Mouse (Mus musculus) frontal cortex, postnatal 10 days (tissue): ENCODE data around the gene Wdr5.
"Not testable (repeated sequence)": the region's sequence is repeated elsewhere in the genome, so short reads cannot be mapped to it uniquely, and the experiment has no call there.

Source experiments
- DNase-seq, 2 experiments: peaks; one replicate each; pipeline ENCODE4 v3.0.0; 2022; ENCODE audit warnings: low spot score in 2 of 2, mixed read lengths in 1 of 2

Gene Wdr5

DNA sequence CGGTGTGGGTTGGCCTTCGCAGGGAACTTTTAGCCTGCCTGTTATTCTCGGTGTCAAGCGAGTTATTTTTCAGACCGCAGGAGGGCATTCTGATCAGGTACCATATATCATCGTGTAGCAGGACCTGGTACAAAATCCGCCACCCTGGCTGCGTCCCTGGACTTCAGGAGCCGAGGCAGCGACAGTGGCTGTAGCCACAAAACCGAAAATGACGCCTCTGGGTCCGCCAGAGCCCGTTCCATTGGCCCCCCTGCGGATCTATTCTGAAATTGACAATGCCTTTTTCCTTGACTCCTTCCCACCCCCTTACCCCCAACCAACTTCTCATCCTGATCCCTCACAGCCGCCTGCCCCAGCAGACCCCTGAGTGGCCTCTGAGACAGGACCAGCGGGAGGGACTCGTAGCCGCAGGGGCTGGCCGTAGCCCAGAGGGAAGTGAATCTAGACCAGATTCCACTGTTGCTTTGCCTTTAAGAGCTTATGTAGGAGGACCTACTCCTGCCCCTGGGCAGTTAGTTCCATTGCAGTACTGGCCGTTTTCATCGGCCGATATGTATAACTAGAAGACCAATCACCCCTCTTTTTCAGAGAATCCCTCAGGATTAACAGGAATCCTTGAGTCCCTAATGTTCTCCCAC lies 18.4 kb upstream of the Wdr5 start:
- no peak for DNase-seq

DNA sequence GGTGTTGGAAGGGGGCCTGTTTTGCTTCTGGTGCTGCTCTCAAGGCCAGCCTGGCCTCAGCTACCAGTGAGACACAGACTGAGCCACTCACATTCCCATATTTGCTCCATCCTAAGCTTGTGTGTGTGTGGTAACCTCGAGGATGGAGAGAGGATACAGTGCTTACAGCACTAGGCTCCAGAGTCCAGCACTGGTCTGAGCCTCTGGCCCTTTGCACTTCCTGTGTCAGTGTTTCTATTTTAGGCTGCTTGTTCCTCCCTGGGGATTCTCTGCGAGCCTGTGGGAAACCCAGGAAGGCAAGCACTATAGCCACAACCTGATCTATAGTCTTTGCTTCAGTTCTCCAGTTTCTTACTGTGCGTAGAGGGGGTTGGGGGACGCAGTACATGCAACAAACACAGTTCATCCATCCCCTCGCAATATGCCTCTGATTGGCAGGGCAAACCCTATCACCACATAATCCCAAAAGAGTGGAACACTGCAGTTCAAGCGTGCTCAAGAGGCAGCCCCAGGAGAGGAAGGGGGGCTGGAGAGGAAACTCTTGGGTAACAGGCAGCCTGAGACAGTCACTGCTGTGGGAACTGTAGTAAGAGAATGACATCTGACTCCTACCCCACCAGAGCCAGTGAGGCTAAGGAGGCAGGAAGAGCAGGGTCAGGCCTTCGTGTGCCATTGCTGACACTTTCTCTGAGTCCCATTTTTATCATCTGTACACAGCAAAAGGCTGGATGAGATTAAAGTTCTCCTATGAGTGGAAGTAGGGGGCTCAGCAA lies 10.7 kb upstream of the Wdr5 start:
- no peak for DNase-seq

GRCm38 (mm10) chr2:27505539-27505938 lies 9.4 kb upstream of the Wdr5 start:
- DNase-seq = no peak

GRCm38 (mm10) chr2:27506658-27507057 lies 8.3 kb upstream of the Wdr5 start:
- DNase-seq = not testable (repeated sequence)

DNA sequence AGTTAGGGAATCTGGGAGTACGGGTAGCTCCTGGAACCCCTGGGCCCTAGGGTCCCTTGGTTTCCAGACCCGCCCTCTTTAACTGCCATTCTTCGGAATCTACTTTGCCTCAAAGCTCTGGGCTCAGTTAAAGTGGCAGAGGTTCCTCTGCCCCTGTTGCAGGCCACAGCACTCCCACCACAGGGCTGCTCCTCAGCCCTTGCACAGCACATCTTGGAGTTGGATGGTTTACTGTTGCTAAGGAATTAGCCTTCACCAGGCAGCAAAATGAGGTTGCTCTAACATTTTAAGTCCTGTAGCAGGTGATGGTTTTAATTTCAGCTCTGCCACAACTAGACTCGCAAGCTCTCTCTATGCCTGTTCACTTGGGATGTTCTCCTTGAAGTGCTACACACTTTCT lies 7.4 kb upstream of the Wdr5 start, which contains the start of gene Brd3:
TSS of gene Brd3 (minus strand) at position 101 of the 400 bp plus-strand sequence.
- DNase-seq = no peak

GRCm38 (mm10) chr2:27510706-27511105 lies 4.3 kb upstream of the Wdr5 start:
- no peak for DNase-seq

DNA sequence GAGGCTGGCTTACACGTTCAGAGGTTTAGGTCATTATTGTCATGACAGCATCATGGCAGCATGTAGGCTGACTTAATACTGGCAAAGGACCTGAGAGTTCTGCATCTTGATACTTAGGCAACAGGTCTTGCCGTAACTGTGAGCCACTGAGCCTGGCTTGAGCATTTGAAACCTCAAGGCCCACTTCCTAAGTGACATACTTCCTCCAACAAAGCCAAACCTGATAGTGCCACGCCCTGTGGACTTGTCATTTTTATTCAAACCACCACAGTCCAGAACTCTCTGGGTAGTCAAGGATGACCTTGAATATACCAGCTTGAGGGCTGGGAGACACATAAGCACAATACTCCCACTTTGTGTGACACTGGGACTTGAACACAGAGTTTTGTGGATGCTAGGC lies 2.0 kb upstream of the Wdr5 start:
- no peak for DNase-seq

DNA sequence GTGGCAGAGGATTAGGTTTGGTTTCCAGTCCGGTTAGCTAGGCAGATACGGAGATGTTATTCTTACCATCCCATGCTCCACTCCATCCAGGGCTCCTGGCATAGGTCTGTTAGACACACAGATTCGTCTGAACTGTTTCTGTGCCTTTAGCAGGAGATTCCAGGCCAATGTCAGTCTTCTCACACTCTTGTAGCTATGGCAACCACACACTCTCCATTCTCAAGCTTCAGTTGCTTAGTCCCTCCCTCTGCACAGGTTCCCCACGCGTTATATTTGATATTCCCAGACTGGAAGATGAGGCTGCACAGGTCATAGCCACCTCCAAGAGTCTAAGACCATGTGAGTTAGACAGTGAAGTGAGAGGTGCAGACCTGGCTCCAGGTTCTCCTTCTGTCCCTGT lies 1.1 kb upstream of the Wdr5 start:
- DNase-seq = no peak

DNA sequence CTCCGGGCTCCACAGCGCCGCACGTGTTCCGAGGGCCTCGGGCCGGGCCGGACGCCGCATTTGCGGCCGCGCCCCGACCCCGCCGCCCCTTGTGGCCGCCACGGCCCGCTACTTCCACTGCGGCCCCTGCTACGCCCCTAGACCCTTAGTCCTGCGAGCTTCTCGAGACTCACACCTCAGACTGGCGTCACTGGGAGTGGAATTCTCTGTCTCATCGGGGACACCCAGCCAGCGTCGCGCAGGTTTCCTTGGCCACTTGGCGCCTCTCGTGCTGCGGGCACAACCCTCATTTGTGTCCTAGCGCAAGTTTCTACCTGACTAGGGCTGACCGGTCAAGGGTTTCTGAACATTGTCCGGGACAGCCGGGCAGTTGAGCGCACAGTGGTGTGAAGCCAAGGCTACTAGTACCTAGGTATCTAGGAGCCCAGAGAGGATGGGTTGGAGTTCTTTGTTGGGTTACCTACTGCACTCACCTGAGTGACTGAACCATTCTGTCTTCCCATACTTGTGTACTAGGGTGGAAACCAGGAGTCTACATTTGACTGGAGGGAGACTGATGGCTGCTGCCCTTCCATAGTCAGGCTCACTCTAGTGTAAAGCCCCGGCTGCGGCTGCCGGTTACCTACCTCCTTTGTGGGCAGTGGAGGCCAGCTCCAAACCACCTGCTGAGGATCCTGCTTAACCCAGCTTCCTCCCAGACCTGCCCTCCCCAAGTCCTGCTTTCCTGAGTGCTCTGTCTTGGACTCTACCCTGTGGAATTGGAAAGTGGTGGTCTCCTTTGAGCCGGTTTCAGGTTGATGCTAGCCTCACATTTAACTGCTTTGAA lies 597 bp downstream of the Wdr5 start:
- peak in 1 of 2 experiments; percentile 19 for DNase-seq

DNA sequence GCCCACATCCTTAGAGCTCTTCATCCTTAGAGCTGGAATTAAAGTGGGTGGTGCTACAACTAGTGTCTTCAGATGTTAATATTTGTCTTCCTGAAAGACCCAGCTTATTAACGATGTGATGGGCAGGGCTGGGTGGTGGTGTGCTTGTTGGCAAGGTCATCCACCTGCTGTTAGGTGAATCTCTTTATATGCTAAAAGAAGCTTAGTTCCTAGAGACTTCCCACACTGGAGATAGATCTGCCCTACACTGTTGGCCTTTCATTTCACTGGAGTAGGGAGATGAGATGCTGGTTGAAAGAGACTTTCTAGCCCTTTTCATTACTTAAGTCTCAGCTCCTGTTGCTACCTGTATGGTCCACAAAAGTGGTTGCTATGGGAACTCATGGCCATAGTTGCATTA lies 1.3 kb downstream of the Wdr5 start:
- no peak for DNase-seq

- DNase-seq = no peak
These were observed 3.3 kb downstream of the Wdr5 start for GRCm38 (mm10) chr2:27518283-27518682.

DNA sequence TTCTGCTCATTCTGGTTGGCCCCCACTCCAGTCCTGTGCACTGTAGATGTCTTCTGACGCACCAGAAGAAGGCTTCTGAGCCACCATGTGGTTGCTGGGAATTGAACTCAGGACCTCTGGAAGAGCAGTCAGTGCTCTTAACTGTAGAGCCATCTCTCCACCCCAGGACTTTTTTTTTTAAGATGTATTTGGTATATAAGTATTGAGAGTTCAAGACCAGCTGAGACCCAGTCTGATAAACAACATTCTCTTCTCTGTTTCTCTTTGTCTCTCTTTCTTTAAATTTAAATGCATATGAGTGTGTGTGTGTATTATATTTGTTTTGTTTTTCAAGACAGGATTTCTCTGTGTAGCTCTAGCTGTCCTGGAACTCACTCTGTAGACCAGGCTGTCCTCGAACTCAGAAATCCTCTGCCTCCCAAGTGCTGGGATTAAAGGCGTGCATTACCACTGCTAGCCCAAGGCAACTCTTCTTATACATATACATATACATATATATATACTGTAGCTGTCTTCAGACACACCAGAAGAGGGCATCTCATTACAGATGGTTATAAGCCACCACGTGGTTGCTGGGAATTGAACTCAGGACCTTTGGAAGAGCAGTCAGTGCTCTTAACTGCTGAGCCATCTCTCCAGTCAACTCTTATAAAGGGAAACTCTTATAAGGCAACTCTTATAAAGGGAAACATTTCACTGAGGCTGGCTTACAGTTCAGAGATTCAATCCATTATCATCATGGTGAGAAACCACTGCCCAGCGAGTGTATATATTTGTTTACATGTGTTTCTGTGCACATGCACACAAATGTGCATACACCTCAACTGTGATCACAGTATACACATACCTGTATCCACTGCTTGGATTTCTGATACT lies 23.7 kb downstream of the Wdr5 start:
- not testable (repeated sequence) for DNase-seq

DNA sequence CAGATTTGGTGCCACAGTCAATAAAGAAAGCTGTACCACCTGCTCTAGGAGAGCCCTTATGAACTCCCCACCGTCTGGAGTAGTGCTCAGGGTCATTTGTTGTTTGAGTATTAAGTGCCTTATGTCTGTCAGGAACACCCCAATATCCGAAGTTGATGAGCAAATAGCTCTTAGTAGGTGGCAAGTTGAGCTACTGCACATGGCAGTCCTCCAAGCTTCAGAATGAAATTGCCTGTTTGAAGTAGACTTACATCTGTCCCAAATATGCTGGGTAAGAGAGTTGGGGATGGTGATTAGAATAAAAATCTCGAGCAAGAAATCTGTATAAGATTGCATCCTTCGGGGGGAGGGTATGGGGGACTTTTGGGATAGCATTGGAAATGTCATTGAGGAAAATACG lies 24.4 kb downstream of the Wdr5 start:
- DNase-seq = no peak

- peak; percentile 98 to 99 for DNase-seq
These were observed 25.0 kb downstream of the Wdr5 start for GRCm38 (mm10) chr2:27539772-27540514.

GRCm38 (mm10) chr2:27540515-27540836 lies 25.5 kb downstream of the Wdr5 start:
- DNase-seq = no peak

DNA sequence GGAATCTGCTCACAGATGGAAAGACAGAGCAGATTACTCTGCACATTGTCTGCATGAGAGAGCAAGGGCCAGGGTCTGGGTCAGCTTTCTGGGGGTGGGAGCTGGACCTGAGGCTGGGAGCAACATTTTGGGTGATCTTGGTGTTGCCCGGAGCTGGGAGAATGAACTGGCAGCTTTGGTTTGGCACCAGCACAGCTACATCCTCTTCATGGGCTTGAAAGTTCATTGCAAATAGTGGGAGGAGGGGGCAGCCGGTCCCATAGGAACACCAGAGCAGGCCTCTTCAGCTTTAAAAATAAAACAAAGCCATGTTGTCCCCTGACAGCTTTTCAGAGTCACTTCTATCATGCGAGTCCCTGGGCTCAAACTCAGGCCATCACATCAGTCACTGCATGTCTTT lies 26.3 kb downstream of the Wdr5 start:
- no peak for DNase-seq

DNA sequence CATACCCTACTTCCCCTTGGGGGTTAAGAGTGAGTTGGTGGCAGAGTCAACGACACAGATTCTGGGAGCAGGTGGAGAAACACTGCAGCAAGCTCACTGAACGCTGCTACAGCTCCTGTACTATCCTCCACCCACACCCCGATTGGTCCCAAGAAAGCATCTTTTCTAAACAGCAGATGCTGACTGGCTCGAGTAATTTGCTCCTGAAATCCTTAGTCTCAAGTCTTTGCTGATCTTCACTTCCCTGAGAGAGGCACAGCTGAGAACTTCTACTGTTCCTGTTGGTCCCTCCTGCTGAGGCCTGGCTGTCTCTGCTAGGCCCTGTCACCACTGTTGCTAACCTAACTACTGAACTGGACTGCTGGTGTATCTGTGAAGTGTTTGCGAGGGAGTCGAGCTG lies 29.7 kb downstream of the Wdr5 start:
- no peak for DNase-seq

DNA sequence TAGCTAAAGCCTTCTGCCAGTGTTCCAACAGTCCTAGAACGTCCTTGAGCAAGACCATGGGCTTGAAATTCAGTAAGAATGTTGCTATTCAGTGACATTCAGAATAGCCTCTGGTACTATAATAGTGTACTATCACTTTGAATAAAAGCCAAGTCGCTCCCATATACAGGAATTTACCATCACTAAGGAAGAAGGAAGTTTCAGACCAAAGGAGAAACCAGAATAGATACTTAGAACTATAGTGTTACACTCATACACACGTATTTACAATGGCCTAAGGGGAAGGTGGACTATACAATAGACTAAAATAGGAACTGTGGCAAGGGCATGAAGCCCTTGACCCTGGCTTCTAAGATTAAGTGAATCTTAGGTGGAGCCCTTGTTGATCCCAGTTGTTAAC lies 30.6 kb downstream of the Wdr5 start:
- DNase-seq = not testable (repeated sequence)

DNA sequence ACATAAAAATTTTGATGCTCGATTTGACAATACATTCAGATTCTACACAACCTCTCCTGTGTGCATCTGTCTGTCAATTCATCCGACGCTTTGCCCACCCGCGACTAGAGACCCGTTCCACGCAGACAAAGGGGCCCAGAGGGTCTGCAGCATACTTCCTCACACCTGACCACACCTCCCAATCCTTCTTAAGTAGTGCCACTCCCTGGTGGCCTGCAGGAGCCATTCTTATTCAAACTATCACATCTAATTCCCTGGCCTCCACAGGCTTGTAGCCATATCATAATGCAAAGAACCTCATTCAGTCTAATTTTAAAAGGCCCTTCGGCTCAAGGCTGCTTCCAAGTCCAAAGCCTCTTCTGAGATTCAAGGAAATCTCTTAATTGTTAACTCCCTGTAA lies 31.1 kb downstream of the Wdr5 start:
- DNase-seq = not testable (repeated sequence)

DNA sequence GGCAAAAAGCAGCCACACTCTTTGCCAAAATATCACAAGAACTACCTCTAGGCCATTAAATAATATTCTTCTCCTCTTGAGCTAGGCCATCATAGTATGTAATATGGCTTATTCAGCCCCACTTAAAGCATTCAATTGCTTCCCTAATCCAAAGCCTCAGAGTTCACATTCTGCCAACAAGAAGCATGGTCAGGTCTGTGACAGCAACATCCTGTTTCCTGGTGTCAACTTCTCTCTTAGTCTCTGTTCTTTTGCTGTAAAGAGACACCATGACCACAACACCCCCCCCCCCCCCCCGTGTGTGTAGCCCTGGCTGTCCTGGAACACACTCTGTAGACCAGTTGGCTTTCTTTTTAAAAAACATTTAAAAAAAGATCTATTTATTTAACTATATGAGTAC lies 32.4 kb downstream of the Wdr5 start:
- DNase-seq = no peak

- no peak for DNase-seq
These were observed 33.0 kb downstream of the Wdr5 start for GRCm38 (mm10) chr2:27547986-27548385.
